Mouse (Mus musculus): ENCODE measurements at regions not wholly inside any gene's neighbourhood (a gene's known extent, or its start where the extent isn't known, plus 50 kb on each side); places are given as distances from the start of the nearest gene placed in this dataset.

DNA sequence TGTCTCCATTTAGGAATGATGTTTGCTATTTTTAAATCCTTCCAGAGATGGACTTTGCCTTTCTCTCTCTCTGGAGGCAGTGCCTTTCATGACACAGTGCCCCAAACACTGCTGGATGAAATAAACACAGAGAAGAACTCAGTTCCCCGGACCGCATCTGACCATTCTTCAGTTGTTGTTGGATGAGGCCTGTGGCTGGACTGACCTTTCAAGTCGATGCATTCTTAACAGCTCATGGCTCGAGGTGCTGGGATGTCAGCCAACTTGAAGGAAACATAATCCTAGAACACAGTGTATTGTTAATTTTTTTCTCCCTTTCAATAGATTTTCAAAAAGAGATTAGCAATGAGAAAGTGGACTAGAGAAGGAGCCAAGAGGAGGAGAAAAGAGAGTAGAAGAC, 98.3 kb upstream of the Mocs2 start:
- WGBS = 45% methylated on average over 4 of the region's 4 CpGs
- ATAC-seq (ENCODE audit: low FRiP score, low TSS enrichment) (no peak), DNase-seq (ENCODE audit: low spot score) (no peak)
- H3K4me2 ChIP-seq (replicated peaks; ENCODE audit: low read depth) = no peak overlapping the region
- TF ChIP-seq CTCF (IDR thresholded peaks at IDR 0.05; ENCODE audit: low read depth) (no peak), EP300 (optimal IDR thresholded peaks at IDR 0.05) (no peak)
- H3K27me3 ChIP-seq (ENCODE audit: control insufficient read depth, insufficient read depth, low read length) = no peaks in the 10 kb centered on the region
- no peaks in the 10 kb centered on the region for H3K4me1 ChIP-seq (replicated peaks; ENCODE audit: control insufficient read depth, insufficient read depth)
- H3K9me3 ChIP-seq (ENCODE audit: control insufficient read depth, low read length) = no peaks in the 10 kb centered on the region
- no peaks in the 10 kb centered on the region for H3K36me3 ChIP-seq (ENCODE audit: control insufficient read depth, insufficient read depth, low read length)
- H3K9ac ChIP-seq (ENCODE audit: low read length) = no peak overlapping the region
- no peak overlapping the region for H3K27ac ChIP-seq (replicated peaks)
- no peak overlapping the region for H3K4me3 ChIP-seq (ENCODE audit: low read depth, low read length)

DNA sequence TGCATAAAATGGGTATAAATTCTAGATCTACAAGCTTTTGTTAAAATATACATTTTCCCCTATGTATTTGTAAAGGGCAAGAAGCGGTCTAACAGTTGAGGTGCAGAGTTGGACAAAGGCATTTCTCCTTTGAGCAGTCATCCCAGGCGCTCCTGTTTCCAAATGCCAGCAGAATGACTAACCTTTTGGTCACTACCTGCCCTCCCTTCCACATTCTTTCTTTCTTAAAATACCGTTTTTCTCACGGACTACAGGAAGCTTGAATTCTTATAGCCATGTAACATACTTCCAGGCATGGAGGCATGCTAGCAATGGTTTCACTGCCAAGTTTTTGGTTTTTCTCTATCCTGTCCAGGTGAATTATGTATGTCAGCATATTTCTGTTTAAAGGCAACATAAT, 91.2 kb upstream of the Mocs2 start:
- Histone ChIP-seq H3K4me2 (replicated peaks; ENCODE audit: low read depth) (no peak overlapping the region), H3K4me3 (ENCODE audit: low read depth, low read length) (no peak overlapping the region), H3K4me1 (replicated peaks; ENCODE audit: control insufficient read depth, insufficient read depth) (no peaks in the 10 kb centered on the region), H3K27me3 (ENCODE audit: control insufficient read depth, insufficient read depth, low read length) (no peaks in the 10 kb centered on the region), H3K36me3 (ENCODE audit: control insufficient read depth, insufficient read depth, low read length) (no peaks in the 10 kb centered on the region), H3K9me3 (ENCODE audit: control insufficient read depth, low read length) (no peaks in the 10 kb centered on the region), H3K27ac (replicated peaks) (no peak overlapping the region), H3K9ac (ENCODE audit: low read length) (no peak overlapping the region)
- 72% methylated on average over 4 of the region's 4 CpGs for WGBS
- TF ChIP-seq EP300 (optimal IDR thresholded peaks at IDR 0.05) = no peak
- TF ChIP-seq CTCF (IDR thresholded peaks at IDR 0.05; ENCODE audit: low read depth) = no peak
- ATAC-seq (ENCODE audit: low FRiP score, low TSS enrichment) = no peak
- DNase-seq (ENCODE audit: low spot score) = no peak

DNA sequence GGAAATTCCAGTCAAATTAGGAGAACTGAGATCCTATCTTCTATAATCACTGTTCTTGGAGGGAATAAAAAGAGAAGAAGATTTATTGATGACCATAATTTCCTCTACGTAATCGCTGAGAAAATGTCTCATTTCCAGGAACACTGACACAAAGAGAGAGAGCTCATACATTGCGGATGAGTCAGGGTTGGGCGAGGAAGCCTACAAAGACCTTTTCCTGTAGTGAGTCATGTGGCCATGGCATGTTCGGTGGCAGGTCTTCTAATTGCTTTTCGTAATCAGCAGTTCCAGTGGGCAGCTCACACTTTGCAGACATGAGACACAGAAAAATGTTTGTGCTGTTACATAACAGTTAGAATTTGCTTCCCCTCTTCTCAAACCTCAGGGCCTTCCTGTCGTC, 83.0 kb upstream of the Mocs2 start:
- Histone ChIP-seq H3K9ac (ENCODE audit: low read length) (no peak overlapping the region), H3K4me2 (replicated peaks; ENCODE audit: low read depth) (no peak overlapping the region), H3K9me3 (ENCODE audit: control insufficient read depth, low read length) (no peaks in the 10 kb centered on the region), H3K27ac (replicated peaks) (no peak overlapping the region), H3K36me3 (ENCODE audit: control insufficient read depth, insufficient read depth, low read length) (no peaks in the 10 kb centered on the region), H3K4me1 (replicated peaks; ENCODE audit: control insufficient read depth, insufficient read depth) (no peaks in the 10 kb centered on the region), H3K4me3 (ENCODE audit: low read depth, low read length) (no peak overlapping the region), H3K27me3 (ENCODE audit: control insufficient read depth, insufficient read depth, low read length) (no peaks in the 10 kb centered on the region)
- no peak for TF ChIP-seq CTCF (IDR thresholded peaks at IDR 0.05; ENCODE audit: low read depth)
- TF ChIP-seq EP300 (optimal IDR thresholded peaks at IDR 0.05) = no peak
- 57% methylated on average over 7 of the region's 7 CpGs for WGBS
- DNase-seq (ENCODE audit: low spot score) (no peak), ATAC-seq (ENCODE audit: low FRiP score, low TSS enrichment) (no peak; the same call in 1 of the 2 replicates)

DNA sequence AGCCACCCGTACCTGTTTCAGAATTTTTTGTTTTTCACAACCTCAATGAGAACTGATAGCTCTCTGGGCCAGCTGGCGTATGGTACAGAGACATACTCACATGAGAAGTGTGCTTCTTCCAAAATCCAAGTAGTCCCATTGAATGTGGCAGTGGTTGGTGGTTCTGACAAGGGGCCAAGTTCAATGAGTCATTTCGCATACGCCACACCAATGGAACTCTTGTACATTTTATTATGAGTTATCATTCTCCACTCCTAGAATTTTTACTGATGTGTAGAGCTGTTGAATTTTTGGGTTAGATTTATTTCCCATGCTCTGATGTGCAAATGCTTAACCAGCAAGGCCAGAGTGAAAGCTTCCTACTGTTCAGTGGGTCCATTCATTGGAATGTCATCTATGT, 82.0 kb upstream of the Mocs2 start:
- no peak for DNase-seq (ENCODE audit: low spot score)
- WGBS = 90% methylated on average over 4 of the region's 4 CpGs

DNA sequence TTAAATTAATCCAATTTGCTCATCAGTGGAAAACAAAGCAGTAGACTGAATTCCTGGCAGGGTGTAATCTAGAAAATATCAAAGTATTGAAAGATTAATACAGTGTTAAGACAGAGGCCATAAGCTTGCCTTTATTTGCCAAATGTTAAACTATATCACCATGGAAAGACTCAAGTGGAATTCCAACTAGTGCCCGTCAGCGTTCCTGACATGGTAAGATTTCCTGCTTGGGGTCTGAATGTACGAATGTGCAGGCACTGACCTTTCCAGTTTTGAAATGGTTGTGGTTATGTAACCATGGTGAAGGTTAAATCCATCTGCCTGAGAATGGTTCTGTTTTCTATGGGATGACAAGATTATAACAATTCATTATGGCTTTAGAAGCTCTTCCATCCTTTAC, 75.5 kb upstream of the Mocs2 start:
- DNase-seq (ENCODE audit: low spot score) = no peak
- no peak for ATAC-seq (ENCODE audit: low FRiP score, low TSS enrichment)
- Histone ChIP-seq H3K4me3 (ENCODE audit: low read depth, low read length) (no peak overlapping the region), H3K36me3 (ENCODE audit: control insufficient read depth, insufficient read depth, low read length) (no peaks in the 10 kb centered on the region), H3K27me3 (ENCODE audit: control insufficient read depth, insufficient read depth, low read length) (no peaks in the 10 kb centered on the region), H3K9ac (ENCODE audit: low read length) (no peak overlapping the region), H3K4me2 (replicated peaks; ENCODE audit: low read depth) (no peak overlapping the region), H3K27ac (replicated peaks) (no peak overlapping the region), H3K4me1 (replicated peaks; ENCODE audit: control insufficient read depth, insufficient read depth) (no peaks in the 10 kb centered on the region), H3K9me3 (ENCODE audit: control insufficient read depth, low read length) (no peaks in the 10 kb centered on the region)
- WGBS = 68% methylated on average over 3 of the region's 3 CpGs
- TF ChIP-seq EP300 (optimal IDR thresholded peaks at IDR 0.05) (no peak), CTCF (IDR thresholded peaks at IDR 0.05; ENCODE audit: low read depth) (no peak)

More for the DNA sequence above, 82.0 kb upstream of the Mocs2 start:
- no peak overlapping the region for H3K4me2 ChIP-seq (replicated peaks; ENCODE audit: low read depth)
- H3K36me3 ChIP-seq (ENCODE audit: control insufficient read depth, insufficient read depth, low read length) = no peaks in the 10 kb centered on the region
- no peak for TF ChIP-seq EP300 (optimal IDR thresholded peaks at IDR 0.05)
- TF ChIP-seq CTCF (IDR thresholded peaks at IDR 0.05; ENCODE audit: low read depth) = no peak
- no peaks in the 10 kb centered on the region for H3K9me3 ChIP-seq (ENCODE audit: control insufficient read depth, low read length)
- H3K4me3 ChIP-seq (ENCODE audit: low read depth, low read length) = no peak overlapping the region
- H3K9ac ChIP-seq (ENCODE audit: low read length) = no peak overlapping the region
- no peaks in the 10 kb centered on the region for H3K27me3 ChIP-seq (ENCODE audit: control insufficient read depth, insufficient read depth, low read length)
- H3K27ac ChIP-seq (replicated peaks) = no peak overlapping the region
- no peak for ATAC-seq (ENCODE audit: low FRiP score, low TSS enrichment)
- no peaks in the 10 kb centered on the region for H3K4me1 ChIP-seq (replicated peaks; ENCODE audit: control insufficient read depth, insufficient read depth)

DNA sequence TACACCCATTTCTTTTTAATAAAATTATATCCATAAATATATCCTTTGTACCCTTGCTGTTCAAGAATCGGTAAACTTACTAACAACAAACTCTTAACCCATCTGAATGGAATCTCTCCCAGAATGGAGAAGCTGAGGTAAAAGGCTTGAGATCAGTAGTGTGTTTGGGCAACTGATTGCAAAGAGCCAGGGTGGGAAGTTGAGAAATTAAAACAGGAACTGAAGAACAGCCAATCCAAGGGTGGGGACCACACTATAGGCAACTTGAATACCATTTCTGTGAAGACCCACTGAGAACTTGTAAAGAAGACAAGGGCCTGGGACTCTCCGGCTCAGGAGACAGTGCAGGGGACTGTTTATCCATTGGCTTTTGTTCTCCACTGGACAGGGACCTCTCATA, 72.2 kb upstream of the Mocs2 start:
- TF ChIP-seq CTCF (IDR thresholded peaks at IDR 0.05; ENCODE audit: low read depth) = no peak
- TF ChIP-seq EP300 (optimal IDR thresholded peaks at IDR 0.05) = no peak
- 90% methylated on average over 2 of the region's 2 CpGs for WGBS
- Histone ChIP-seq H3K27me3 (ENCODE audit: control insufficient read depth, insufficient read depth, low read length) (no peaks in the 10 kb centered on the region), H3K4me2 (replicated peaks; ENCODE audit: low read depth) (no peak overlapping the region), H3K4me3 (ENCODE audit: low read depth, low read length) (no peak overlapping the region), H3K27ac (replicated peaks) (no peak overlapping the region), H3K4me1 (replicated peaks; ENCODE audit: control insufficient read depth, insufficient read depth) (no peaks in the 10 kb centered on the region), H3K36me3 (ENCODE audit: control insufficient read depth, insufficient read depth, low read length) (no peaks in the 10 kb centered on the region), H3K9ac (ENCODE audit: low read length) (no peak overlapping the region), H3K9me3 (ENCODE audit: control insufficient read depth, low read length) (no peaks in the 10 kb centered on the region)
- DNase-seq (ENCODE audit: low spot score) = no peak
- no peak for ATAC-seq (ENCODE audit: low FRiP score, low TSS enrichment)
